Mouse (Mus musculus) layer of hippocampus, adult 2 months (tissue): ENCODE data around the gene Ttc22. TPM values are rescaled to one million over a fixed set of nuclear protein-coding genes. Genes with fewer than 3 reads are reported as not detected.

Experiments
- DNase-seq, 2 experiments: peaks; one replicate each; pipeline ENCODE4 v3.0.0; 2022; ENCODE audit warnings: low spot score in 2 of 2
- H3K27ac ChIP-seq: fragments of 200-600 bp; 2 replicates; pipeline ENCODE4 v1.8.1; 2022
- H3K4me3 ChIP-seq: fragments of 200-600 bp; 2 replicates; pipeline ENCODE4 v1.8.1; 2022; ENCODE audit warnings: mild to moderate bottlenecking
- CTCF ChIP-seq: fragments of 200-600 bp; conservative IDR thresholded peaks from 2 replicates; pipeline ENCODE4 v1.8.1; 2022; ENCODE audit warnings: antibody characterized with exemption, mild to moderate bottlenecking, moderate library complexity
- total RNA-seq, 2 experiments: library from RNA; stranded (reverse); gene quantifications; 2 replicates each; pipeline ENCODE4 v1.2.3; 2021

Ttc22 gene
- total RNA-seq, 2 experiments from 2014 or later: 0.59 to 0.74 TPM

DNA sequence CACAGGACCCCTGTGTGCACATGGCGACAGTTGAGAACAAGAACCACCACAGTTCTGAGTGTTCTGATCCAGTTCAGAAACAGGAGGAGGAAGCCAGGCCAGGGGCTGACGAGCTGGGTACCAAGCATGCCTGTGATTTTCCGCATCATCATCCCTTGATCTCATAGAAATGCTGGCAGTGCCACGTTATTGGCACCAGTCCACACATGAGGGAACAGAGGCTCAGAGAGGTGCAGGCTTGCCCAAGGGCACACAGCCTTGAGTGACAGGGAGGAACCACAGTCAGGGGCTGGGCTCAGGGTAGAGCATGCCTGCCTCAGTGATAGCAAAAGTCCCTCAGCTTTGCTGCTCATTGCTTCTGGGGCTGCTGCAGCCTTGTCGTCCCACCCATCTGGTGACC lies 5.6 kb downstream of the Ttc22 start:
- peak overlapping the region; percentile 51; the same call in 1 of the 2 replicates for H3K27ac ChIP-seq
- DNase-seq: peak in 1 of 2 experiments; percentile 31
- no peak for TF ChIP-seq CTCF
- no peak overlapping the region for H3K4me3 ChIP-seq

DNA sequence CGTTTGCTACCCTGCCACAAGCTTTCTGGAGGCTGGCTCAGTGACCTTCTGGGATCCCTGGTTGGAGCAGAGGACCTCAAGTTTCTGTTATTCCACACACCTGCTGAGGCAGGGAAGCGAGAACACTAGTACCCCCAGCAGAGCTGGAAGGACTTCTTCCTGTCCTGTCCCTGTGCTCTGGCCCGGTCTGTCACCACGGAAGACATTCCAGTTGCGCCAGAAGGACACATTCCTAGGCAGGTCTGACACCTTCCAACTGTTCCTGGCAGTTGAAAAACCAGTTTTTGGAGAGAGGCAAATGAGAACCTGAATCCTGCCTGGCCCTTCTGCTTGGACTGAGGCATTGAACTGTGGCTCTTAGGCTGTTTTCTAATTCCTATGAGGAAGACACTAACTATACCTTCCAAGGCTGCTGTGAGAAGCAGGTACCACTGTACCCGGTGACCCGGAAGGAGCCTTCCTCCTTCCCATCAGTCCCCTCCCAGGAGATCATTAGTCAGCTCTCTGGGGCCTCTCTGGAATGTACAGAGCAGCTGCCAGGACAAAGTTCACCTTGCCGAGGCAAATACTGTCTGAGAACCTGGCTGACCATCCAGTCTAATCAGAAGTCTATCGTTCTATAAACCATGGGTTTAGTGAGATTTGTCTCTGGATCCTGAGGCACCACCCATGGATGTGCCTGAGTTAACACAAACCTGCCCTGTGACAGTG lies 6.6 kb downstream of the Ttc22 start:
- Histone ChIP-seq H3K27ac (peak overlapping the region; percentile 60; the same call in 1 of the 2 replicates), H3K4me3 (no peak overlapping the region)
- TF ChIP-seq CTCF: no peak
- no peak for DNase-seq

DNA sequence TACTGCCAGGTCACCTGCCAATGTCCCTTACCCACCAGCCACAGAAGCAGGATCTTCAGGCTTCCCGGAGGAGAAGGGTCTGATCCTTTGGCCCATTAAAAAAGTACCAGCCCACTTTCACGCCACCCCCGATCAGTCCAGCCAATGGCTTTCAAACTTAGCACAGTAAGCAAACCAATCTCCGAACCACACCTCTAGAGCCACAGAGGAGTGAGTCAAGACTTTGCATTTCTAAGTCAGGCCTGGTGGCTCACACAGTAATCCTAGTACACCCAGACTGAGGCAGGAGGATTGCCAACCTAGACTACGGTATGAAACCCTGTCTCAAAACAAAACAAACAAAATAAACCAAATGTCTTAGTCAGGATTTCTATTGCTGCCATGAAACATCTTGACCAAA lies 7.1 kb downstream of the Ttc22 start:
- no peak for DNase-seq
- H3K27ac ChIP-seq: peak overlapping the region; percentile 95; the same call in 1 of the 2 replicates

DNA sequence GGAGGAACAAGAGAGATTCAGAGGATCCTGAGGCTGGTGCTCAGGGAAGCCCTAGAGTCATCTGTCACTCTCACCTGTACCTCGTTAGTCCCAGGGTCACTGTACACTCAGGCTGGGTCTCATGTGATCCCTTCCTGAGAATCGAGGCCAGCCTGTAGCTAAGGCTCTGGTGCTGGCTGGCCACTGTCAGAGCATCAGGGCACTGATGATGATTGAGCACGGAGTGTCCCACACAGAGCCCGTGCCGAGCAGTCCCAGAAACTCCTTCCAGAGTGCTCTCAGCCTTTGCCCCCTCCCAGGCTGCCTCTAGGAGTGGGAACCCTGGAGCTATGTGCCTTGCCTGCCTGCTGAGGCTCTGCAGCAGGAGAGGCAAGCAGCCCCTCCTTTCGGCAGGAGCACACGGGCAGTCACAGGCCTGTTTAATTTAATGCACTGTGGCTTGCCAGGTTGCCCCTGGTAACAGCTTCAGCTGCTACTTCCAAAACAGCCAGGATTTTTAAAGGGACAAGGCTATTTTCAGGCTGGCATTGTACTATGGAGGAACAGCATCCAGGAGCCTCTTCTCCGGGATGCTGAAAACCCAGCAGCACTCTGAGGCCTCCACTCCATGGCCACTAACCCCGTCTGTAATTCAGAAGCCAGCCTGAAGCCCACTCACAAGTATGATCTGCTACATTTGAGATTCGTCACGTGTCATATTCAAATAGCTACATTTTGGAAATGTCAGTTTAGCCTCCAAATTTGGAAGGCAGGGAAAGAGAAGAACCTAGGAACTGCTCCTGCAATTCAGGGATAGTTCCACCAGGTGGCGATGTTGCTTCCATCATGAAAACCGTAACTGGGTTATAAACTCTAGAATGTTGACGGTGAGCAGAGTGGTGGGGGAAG lies 8.3 kb downstream of the Ttc22 start:
- TF ChIP-seq CTCF: peak; percentile 96
- peak; percentile 92 to 94 for DNase-seq
- H3K27ac ChIP-seq: peak overlapping the region; percentile 95
- H3K4me3 ChIP-seq: peak overlapping the region; percentile 33

More for the DNA sequence above, 7.1 kb downstream of the Ttc22 start:
- TF ChIP-seq CTCF: no peak
- H3K4me3 ChIP-seq: no peak overlapping the region

DNA sequence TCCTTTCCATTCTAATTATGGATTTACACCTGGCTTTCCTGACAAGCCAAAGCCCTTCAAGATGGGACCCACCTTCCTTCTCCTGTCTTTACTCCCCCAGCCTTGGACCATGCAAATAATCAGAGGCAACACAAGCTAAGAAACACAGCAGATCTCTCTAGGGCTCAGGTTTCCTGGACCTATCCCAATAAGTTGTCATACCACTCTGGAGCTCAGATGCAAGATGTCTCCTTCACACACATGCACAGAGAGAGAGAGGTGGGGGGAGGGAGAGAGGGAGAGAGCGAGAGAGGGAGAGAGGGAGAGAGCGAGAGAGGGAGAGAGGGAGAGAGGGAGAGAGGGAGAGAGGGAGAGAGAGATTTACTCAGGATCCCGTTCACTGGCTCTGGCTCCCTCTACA lies 10.1 kb downstream of the Ttc22 start:
- DNase-seq: no peak
- no peak for TF ChIP-seq CTCF
- Histone ChIP-seq H3K4me3 (no peak overlapping the region), H3K27ac (peak overlapping the region; percentile 95)

DNA sequence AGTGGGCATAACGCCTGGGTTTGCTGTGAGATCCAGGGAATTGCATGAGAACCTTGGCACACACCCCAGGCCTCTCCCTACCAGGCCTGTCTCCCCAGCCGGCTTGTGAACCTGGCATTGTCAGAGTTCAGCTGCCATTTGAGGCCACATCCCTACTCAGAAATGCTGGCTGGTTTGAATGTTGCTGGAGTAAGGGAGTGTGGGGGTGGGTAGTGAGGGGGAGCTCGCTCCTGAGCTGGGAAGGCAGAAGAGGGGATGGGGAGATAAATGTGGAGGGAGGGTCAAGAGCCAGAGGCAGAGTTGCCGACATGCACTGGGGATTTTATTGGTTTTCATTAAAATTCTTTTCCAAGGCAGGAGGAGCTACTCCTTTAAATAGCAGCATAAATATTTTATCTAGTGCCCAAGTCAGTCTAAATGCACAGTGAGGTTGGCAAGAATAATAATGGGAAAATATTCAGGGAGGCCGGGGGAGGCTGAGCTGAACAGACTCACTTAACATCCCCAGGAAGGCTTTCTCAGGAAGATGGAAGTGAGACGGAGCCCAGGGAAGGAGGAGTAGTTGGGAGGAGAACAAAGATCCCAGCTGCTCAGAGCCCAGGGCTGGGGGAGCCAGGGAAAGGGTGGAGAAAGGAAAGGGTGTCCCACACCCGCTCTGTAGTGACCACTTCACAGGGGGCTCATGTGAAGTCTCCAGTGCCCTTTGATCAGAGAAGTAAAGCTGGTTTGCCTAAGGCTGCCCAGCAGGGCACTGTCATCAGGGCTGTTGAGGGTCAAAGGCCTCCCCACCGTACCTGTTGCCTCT lies 11.3 kb downstream of the Ttc22 start:
- no peak for TF ChIP-seq CTCF
- DNase-seq: no peak
- H3K27ac ChIP-seq: peak overlapping the region; percentile 95
- no peak overlapping the region for H3K4me3 ChIP-seq

DNA sequence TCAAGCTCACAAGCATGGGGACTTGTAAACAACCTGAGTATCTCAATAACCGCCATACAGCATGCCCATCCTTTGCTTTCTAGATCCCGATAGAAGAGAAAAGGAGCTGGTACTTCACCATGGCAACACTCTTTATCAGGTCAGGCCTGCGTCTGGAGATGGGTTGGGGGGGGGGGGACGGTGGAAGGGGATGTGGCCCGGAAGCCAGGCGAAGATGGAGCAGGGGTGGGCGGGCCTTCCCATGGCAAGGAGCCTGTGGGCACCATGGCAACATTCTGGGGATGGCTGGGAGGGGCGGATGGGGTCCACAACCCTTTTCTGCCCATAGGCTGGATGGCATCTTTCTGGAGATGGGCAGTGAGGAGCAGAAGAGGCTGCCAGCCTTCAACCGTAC lies 11.9 kb downstream of the Ttc22 start:
- H3K4me3 ChIP-seq: no peak overlapping the region
- H3K27ac ChIP-seq: peak overlapping the region; percentile 95
- TF ChIP-seq CTCF: no peak
- no peak for DNase-seq

DNA sequence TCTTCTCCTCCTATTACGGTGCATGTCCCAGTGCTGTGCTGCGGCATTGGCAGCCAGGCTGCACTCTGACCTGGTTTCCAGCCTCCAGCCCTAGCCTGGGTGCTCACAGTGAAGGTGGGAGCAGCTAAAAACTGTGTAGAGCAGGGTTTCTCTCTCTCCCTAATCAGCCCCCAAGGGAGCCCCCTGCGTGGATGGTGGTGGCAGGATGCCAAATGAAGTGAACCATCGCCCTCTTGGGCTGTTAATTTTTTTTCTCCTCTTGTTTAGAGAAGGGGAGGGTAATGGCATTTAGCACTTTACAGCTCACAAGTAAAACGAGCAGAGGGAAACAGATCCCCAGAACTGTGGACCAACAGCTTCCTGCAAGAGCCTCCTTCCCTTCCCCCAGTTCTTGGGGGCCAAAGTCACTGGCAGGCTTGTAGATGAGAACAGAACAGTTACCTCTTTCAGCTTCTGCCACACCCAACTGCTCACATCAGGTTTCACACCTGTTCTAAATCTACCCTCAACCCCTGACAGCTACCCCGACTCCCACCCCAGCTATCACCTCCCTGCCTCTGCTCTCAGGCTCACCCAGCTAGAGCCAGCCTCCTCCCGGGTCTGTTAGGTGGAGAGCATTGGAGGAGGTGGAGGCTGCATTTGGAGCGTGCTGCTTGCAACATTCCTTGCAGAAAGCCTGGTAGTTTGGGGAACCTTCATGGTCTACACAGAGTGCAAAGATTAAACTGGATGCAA lies 21.4 kb downstream of the Ttc22 start:
- no peak for TF ChIP-seq CTCF
- no peak for DNase-seq
- Histone ChIP-seq H3K4me3 (no peak overlapping the region), H3K27ac (no peak overlapping the region)

DNA sequence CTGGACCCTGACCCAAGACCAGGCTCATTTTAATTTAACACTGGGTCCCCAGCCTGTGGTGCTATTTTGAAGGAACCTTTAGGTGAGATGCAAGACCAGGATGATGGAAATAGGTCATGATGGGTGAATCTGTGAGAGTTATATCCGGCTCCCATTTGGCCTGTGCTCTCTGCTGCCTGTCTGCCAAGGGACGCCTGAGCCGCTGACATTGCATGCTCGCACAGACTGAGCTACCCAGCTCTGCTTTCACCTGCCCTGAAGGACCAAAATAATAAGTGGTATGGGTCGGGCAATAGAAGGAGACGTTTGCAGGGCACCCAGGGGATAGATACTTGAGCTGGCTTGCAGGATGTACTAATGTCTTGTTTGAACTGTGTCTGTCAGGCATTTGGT lies 22.0 kb downstream of the Ttc22 start:
- no peak for TF ChIP-seq CTCF
- H3K27ac ChIP-seq: no peak overlapping the region
- H3K4me3 ChIP-seq: no peak overlapping the region
- no peak for DNase-seq

DNA sequence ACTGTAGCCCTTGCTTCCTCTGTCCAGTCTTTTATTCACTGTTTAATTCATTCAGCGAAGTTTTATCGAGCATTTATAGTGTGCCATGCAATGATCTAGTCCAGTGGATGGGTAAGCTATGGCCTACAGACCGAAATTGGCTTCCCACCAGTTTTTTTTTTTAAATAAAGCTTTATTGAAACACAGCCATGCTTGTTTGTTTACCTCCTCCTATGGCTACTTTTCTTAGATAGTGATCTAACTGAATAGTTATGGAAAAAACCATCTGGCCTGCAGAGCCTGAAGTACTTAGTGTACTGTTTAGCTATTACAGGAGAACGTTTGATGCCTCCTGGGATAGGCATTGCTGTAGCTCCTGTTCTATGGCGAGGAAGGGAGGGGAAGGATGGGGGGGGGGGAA lies 23.6 kb downstream of the Ttc22 start:
- DNase-seq: no peak
- H3K27ac ChIP-seq: no peak overlapping the region
- H3K4me3 ChIP-seq: no peak overlapping the region
- TF ChIP-seq CTCF: no peak

DNA sequence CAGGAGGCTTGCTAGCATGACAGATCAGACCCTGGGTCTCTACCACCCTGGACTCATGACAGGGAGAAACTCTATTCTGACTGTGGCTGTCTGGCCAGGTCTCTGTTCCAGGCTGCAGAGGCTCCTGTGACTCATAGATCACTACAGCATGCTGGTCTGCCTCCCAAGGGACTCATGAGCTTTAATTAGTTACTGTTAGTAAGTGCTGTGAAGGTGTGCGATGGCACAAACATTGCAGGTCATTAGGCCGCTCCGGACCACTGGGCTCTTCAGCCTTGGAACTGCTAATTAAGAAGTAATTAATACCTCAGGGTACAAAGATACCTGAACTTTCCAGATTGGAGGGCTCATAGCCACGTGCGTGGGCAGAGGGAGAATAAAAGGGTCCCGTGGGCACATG lies 24.9 kb downstream of the Ttc22 start:
- TF ChIP-seq CTCF: no peak
- Histone ChIP-seq H3K27ac (no peak overlapping the region), H3K4me3 (no peak overlapping the region)
- DNase-seq: no peak

DNA sequence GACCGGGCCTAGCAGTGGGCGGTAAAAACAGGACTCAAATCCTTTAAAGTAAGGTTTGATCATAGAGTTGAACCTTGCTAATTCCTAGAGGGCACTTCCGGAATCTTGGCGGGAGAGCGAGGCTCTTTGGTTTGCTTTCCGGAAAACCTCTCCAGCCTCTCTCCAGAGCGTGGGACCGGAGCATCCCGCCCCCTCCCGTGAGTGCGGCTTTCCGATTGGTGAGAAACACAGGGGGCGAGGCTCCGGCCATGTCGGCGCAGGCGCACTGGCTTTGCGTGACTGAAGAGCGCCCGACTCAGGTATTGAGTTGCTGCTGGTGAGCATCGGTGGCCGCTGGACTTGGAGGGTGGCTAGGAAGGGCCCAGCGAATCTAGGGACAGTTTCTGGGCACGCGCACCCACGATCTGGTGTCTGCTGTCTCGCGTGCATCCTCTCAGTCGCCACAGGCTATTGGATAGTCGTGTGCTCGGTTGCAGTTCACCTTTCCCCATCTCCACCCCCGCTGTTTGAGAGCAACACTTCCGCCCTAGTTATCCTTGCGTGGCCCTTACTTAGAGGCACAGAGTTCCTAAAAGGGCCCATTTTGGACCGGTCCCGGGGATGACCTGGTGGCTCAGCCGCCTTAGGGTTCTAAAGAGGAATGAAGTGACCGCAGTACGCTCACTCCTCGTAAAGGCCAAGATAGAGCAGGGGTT lies 28.7 kb downstream of the Ttc22 start, which contains the start of gene Pars2:
TSS of gene Pars2 (plus strand) at position 237 of the 695 bp plus-strand sequence.
- Histone ChIP-seq H3K27ac (peak within 1 kb of the TSS; percentile 90), H3K4me3 (peak within 1 kb of the TSS; percentile 70)
- peak; percentile 98 for DNase-seq
- no peak for TF ChIP-seq CTCF
